Mouse (Mus musculus) megakaryocyte, embryonic 14.5 days (primary cell): ENCODE measurements around the gene Klhl12.

Source experiments
- FLI1 ChIP-seq: IDR thresholded peaks from 2 replicates; pipeline ENCODE4 v1.6.1; 2012; ENCODE audit warnings: low read length, inconsistent platforms, mixed read lengths
- GATA1 ChIP-seq: IDR thresholded peaks from 3 replicates; pipeline ENCODE4 v1.6.1; 2012; ENCODE audit warnings: mixed read lengths, low read length, inconsistent platforms, borderline replicate concordance

DNA sequence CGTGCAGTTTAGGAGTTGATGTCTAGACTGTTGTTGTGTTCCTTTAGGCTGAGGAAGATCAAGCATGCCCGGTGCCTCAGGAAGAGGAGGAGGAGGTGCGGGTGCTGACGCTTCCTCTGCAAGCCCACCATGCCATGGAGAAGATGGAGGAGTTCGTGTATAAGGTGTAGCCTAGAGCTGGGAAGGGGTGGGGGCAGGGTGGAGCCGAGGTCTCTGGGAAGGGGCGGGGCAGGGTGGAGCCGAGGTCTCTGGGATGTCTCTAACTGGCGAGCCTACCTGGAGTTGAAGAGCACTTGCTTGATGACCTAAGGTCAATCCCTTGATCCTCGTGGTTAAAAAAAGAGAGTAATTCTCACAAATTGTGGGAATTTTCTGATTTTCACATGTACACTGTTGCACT lies 31.4 kb upstream of the Klhl12 start:
- TF ChIP-seq GATA1 (no peak), FLI1 (no peak)
